Mouse (Mus musculus) layer of hippocampus, adult 9-11 months (tissue): ENCODE results near the gene Pgd.

Experiments used
- DNase-seq: peaks from one replicate; pipeline ENCODE4 v3.0.0; 2022

Gene Pgd

DNA sequence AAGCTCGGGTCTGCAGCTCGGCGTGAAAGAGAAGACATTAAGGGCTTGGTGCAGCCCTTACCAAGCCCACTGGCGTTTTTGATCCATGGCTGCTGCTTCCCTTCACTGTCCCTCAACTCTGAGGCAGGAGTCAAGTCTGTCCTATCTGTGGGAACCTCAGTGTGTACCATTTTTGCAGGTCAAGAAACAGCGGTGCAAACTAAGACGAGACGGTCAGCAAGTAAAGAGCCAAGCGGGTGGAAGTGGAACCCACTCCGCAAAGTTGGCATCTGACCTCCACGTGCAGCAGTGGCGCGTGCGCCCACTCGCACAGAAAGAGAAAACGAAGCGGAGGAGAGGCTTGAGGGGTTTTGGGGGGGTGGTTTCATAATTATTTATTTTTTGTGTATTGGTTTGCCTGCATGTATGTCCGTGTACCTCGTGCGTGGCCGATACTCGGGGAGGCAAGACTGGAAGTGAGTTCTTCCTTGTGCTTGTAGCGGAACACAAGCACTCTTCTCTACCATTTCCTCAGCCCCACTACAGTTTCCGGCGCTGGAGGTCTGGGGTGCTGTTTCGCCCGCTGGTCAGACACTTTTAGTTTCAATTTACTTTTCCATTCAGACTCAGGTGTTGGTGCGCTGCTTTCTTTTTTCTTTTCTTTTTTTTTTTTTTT is 513 bp upstream of the Pgd start:
- peak; percentile 42 for DNase-seq

DNA sequence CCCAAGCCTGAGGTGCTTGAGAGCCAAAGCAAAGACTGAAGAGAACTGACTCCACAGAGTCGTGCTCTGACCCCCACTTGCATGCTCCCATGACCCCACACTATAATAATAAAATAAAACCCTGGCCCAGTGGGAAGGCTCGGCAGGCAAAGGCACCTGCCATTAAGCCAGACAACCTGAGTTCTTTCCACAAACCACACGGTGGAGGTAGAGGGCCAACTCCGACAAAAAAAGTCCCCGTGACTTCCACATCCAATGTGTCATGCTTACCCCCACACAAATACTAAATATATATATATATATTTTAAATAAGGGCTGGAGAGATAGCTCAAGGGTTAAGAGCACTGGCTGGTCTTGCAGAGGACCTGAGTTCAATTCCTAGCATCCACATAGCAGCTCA is 2.4 kb downstream of the Pgd start:
- DNase-seq: no peak

DNA sequence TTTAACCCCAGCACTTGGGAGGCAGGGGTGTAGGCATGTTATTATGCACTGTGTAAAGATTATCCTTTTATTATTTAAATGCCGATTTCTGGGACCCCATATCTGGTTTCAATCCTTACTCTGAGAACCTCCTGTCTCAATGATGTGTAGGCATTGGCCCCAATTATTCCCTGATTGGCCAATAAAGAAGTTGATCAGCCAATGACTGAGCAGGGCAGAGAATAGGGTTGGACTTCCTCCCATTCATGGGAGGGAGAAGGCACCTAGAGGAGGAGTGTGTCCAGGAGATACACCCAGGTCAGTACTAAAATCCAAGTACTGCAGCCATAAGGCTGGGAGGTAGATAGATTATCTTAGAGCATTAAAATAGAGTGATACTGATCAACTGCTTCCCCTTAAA is 3.4 kb downstream of the Pgd start:
- DNase-seq: no peak

DNA sequence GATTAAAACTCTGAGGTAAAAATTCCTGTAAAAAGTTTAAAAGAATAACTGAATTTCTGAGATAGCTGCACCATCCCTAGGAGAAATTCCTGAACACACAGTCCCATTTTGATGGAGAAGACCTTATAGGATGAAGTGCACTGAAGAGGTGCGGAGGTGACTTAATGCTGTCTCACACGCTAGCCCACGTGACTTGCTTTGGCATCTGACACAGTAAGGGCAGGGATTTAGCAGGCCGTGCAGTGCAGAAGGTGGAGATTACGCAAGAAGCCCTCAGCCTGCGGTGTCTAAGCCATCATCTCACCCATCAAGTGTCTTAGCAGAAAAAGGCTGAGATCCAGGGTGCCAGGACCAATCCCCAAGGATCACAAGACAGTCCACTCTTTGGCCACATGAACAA is 5.4 kb downstream of the Pgd start:
- DNase-seq: no peak

DNA sequence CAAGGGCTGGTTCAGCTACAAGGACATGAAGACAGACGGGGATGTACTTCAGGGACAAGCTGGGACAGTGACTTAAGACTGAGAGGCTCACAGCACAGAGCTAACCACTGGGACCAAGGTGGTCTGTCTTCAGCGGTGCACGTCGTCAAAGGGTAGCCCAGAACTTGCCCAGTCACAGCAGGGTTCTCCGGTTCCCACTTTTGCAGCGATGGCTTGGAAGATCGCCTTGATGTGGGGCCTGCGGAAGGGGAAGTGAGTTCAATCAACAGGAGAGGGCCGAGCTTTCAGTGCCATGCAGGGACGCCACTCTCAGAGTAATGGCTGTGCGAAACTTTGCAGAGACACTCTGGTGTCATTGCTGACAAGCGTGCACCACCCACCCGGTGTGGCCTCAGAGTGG is 6.7 kb downstream of the Pgd start:
- DNase-seq: no peak

DNA sequence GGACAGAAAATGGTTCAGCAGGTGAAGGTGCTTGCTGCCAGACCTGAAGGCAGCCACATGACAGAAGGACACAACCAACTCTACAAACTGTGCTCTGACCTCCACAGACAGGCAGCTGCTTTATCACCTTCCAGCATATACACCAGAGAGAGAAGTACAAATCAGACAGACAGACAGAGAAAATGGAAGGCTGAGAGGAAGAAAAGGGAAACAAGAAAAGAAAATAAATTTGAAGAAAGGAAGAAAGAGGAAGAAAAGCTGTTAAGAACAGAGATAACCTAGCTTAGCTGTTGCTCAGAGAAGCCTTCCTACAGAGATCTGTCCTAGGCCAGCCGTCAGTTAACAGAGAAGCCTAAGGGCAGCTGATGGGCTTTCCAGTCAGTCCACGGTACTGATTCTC is 7.4 kb downstream of the Pgd start:
- no peak for DNase-seq

DNA sequence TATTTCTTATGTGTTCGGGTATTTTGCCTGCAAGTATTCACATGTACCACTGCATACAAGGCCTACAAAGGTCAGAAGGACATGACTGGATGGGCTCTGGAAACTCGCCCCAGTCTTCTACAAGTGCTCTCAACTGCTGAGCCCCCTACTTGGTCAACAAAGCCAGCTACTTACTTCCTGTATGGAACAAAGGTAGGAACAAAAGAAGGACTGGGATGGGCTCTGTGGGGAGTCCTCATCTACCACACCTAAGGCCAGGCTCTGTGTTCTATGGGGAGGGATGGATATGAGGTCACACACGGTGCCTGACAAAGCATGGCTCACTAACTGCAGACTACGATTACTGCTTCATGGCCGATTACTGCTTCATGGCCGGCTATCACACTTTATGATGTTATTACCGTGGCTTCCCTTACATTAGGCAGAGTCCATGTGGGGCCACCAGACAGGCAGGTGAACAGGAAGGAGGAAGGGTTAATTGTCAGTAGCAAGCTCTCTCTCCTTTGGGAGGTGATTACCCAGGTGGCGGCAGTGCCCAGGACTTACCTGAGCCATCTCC is 9.1 kb downstream of the Pgd start:
- no peak for DNase-seq

DNA sequence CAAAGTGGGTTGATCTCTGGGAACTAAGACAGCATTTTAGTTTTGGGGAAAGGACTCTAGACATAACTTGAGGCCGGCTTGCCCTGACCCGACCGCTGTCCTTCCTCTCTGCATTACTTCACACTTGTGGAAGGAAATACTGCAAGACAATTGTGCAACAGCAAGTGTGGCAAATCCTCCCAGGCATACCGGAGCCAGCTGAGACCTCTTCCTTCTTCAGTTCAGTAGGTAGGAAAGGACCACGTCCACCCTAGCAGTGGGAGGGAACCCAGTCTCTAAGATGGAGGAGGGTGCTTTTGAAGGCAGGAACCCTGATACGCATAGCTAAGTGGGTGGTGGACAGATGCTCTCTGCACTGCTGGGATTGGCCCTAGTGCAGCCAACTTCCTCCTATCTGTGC is 10.9 kb downstream of the Pgd start:
- DNase-seq: peak; percentile 66

DNA sequence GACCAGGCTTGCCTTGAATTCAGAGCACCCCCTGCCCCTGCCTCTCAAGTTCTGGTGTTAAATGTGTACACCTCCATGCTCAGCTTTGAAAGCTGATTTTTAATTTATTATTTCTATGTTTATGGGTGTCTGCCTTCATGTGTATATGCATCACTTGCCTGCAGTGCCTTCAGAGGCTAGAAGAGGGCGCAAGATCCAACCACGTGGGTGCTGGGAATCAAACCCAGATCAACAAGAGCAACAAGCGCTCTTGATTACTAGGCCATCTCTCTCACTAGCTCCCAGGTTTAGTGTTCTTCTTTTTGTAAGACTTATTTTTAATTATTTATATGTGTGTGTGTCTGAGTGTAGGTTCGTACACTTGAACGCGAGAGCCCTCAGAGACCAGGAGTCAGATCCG is 11.7 kb downstream of the Pgd start:
- DNase-seq: no peak

DNA sequence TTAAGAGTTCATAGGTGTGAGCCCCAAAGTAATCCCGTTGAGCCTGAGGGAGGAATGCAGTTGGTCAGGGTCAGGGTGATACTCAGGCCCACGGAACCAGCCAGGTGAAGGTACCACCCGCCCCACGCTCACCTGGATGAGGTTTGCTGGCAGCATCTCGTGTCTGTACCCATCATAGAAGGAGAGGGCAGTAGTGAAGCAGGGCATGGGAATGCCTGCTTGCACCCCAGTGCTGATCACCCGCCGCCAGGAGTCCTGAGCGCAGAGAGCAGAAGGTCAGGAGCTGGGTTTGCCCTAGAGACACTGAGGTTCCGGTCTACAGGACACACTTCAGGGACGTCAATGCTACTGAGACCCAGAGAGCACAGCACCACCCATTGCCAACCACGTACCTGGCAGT is 15.8 kb downstream of the Pgd start:
- no peak for DNase-seq

DNA sequence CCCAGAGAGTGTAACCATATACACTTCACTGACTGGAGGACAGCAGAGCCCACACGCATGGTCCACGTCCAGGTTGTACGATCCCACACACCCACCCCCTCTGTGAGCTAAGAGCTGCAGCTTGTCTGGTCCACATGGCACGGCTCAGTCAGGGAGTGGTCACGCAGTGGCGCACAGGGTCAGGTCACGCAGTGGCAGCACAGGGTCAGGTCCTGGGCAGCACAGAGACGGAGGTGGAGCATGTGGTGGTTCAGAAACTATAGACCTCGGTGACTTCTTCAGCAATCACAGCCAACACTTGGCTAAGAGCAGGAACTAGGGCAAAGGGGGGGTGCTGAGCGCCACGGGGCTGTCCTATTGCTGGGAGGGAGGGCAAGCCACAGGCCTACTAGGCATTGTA is 16.3 kb downstream of the Pgd start:
- DNase-seq: no peak

DNA sequence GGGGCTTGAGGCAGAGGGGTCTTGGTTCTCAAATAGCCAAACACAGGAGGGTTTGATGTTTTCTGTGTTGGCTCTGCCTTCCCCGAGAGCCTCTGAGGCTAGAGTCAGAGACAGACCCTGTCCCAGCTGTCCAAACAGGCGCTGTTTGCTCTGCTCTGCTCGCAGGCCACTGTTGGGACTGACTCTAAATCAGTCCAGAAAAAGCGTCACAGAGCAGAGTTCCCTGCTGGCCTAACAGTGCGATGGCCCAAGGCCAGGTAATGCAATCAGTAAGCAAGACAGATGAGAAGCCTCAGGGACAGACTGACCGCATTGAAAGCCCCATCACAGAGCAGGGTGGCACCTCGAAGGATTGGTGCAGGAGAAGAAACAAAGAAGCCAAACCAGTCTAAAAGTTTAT is 17.0 kb downstream of the Pgd start:
- DNase-seq: no peak

DNA sequence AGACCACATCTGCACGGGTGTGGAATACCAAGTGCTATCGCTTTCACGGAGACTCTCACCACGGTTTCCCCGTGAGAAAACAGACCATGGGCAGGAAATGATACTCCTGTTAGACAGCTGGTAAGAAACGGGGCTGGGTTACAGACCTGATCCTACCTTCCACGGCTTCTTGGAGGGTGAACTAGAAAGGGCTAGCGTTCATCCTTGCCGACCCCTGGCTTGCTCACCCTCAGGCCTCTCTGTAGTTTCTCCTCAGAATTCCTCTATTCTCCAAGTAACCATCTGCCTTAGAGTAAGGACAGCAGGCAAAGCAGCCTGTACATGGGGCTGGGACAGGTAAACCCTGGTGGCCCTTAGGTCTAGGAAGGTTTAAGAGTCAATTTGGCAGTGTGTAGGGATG is 17.4 kb downstream of the Pgd start:
- no peak for DNase-seq

DNA sequence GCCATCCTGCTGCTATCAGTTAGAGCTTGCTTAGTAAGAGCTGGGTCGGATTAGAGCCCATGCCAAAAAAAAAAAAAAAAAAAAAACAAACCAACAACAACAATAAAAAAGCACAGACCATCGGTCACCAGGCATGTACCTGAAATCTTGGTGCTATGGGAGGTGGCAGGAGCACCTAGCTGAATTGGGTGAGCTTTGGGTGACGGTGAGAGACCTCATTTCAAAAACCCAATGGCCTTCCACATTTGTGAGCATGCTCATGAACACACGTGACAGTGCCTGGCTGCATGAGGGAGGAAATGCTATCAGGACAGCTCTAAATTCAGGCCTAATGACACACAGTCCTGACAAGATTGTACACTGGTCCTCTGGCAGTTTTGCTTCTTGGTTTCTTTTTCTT is 18.5 kb downstream of the Pgd start:
- DNase-seq: no peak

DNA sequence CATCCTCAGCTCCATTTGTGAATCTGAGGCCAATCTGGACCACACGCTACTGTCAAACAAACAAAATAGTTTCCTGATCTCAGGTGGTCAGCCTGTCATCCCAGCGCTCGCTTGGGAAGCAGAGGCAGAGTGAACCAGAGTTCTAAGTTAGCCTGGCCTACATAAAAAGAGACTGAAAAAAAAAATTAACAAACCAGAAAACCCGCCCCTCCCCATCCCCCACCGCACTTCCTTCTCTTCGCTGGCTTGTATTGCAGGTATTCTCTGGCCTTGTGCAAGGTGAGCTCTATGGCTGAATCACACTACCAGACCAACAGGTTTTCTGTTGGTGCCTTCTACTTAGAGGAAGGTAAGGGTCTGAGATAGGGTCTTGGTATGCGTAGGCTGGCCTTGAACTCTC is 19.0 kb downstream of the Pgd start:
- DNase-seq: no peak

DNA sequence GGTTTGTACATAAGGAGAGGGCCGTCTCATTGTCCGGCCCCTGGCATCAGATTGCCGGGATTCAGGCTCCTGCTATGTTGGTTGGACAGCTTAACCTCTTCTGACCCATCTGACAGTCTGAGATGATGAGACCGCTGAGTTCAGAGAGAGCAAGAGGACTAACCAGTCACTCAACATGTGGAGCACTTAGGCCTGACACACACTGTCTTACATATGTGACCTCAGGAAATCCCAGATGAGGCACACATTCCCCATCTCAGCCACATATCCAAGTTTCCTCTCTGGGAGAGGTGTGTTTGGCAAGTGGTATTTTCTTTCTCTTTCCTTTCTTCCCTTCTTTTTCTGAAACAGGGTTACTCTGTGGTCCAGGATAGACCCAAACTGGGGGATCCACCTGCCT is 21.4 kb downstream of the Pgd start:
- no peak for DNase-seq

DNA sequence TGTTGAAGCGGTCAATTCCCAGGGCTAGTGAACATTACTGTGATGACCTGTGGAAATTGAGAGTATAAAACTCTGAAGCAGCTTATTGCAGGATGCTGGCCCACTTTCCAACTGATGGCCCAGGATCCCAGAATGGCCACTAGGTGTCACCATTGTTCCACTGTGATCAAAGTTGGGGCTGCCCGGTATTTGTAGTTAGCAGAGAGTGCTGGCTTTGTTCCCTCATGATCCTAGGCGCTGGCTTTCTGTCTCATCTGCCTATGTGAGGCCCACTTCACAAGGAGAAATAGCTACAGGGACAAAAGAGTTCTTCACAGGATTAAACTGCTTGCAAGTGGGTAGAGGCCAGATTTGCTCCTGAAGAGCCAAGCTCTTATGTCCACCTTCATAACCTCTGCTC is 22.1 kb downstream of the Pgd start:
- peak; percentile 82 for DNase-seq

DNA sequence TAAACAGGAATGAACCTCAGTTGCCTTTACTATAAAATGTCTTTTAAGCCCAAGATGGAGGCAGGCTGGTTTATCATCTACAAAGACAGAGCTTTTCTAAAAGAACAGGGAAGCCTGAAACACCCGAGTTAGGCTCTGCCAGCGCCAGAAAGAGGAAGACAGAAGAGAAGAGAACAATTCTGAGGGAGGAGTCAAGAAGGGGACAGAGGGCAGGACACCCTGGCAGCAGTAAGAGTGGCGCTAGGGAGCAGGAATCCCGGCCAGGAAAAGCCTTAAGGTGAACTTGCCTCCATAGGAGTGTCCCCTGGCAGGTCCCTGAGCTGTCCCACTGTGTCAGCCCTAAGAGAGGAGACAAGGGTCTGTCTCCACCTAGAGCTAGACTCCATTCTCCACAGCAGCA is 23.0 kb downstream of the Pgd start:
- DNase-seq: no peak

DNA sequence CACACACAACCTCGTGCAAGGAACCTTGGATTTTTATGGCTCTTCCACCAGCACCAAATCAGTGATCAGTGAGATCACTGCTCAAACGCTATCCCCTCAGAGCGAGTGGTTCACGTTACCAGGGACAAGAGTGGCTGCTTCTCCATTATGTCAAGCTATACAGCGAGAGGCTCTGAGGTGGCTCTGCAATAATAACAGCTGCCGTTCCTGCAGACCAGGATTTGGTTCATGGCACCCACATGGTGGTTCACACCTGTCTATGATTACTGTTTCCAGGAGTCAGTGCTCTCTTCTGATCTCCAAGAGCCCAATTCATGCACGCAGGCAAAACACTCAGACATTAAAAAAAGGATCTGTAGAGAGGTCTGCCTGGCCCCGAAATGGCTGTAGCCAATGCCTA is 28.1 kb downstream of the Pgd start:
- DNase-seq: no peak

DNA sequence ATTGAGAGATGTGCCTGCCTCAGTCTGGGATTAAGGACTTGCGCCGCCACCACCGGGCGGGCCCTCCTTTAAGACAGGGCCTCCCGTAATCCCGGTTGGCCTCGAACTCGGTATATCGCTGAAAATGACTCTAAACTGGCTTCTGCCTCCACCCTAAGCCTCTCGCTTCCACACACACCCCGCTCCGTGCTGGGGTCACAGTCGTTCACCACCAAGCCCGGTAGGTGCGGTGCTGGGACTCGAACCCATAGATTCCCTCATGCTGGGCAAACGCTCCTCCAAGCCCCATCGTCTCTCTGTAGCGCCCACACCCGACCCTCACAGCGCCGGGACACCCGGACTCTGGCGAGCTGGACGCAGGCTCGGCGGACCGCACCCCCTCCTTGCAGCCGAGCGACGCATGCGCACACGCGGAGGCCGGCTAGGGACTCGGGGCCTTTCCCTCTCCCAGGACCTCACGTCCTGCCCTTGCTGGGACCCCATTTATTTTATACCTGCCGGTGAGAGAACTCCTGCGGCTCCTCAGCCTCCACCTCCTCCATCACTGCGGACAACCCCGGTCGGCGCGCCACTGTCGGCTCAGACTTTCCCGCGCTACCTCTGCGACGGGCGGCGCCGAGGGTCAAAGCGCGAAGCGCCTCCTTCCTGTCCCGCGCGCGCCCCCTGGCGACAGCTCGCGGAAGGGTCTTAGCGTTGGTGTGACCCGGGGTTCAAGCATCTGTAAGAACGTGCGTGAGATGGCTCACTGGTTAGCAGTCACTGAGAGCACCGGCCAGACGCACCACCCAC is 29.4 kb downstream of the Pgd start, which contains the start of gene Cenps:
Cenps (minus strand) TSS at position 648 of the 789 bp plus-strand sequence.
- peak; percentile 86 for DNase-seq

DNA sequence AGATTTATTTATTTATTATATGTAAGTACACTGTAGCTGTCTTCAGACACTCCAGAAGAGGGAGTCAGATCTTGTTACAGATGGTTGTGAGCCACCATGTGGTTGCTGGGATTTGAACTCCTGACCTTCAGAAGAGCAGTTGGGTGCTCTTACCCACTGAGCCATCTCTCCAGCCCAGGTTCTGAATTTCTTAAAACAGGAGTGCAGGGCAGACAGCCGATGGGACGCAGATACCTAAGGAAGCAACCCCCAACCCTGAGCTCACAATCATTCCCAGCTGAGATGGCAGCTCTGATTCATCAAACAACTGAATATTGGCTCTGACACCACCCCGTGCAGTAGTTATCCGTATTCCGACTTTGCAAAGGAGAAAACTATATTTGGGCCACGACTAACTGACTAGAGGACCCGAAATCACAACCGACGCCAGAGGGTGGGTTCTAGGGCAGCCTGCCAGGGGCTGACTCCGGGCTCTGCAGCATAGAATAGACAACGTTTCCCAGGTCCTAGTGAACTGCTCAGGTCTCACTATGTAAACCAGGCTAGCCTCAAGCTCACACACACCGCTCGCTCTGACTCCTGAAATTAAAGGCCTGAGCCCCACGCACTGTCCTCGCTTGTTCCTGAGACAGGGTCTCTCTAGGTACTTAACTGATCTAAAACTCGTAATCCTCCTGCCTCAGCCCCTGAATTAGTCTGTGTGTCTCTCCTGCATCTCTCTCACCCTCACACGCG is 30.3 kb downstream of the Pgd start:
- no peak for DNase-seq

DNA sequence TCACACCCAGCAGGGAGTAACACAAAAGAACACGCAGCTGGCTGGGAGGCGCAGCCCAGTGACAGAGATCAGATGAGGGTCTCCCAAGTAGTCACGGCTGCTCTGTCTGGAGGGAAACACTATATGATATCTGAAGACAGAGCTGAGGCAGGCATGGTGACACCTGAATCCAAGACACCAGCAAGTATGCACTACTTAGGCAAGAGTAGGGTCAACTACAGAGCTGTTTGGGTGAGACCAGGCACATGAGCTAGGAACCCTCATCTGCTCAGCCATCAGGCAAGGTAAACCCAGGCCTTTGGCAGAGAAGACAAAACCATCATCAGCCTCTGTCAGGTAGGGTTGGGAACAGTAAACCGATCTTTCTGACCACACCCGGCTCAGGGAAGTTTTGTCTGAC is 33.2 kb downstream of the Pgd start:
- DNase-seq: no peak

DNA sequence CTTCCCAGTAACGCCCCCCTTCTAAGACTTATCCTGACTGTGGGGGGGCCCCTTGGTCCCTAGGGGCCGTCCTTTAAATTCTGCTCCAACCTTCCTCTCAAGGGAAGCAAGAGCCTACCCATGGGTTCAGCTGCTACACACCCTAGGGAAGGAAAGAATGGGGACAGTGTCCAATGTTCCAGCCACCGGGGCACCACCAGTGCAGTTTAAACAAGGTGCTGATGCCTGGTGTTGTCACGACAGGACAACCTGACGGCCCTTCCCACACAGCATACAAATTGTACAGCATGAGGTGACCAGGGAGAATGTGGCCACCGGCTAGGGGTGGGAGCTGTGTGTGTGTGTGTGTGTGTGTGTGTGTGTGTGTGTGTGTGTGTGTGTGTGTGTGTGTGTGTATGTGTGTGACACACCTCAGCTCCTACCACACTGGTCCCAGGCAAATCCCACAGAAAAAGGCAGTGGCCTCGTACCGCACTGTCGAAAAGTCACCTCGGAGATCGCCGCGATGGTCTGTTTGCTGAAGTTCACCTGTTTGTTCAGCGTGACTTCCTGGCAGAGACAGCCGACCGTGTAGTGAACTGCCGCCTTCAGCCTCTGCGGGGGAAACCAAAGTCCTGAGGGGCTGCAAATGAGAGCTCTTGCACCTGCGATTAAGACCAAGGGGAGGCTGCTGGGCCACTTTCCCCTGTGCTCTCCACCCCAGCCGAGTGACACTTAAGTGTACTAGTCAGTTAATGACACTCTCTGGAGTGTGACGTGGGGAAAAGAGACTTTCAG is 34.6 kb downstream of the Pgd start:
- DNase-seq: no peak
